Mouse (Mus musculus): ENCODE results near the gene Dpp3.

Gene Dpp3

DNA sequence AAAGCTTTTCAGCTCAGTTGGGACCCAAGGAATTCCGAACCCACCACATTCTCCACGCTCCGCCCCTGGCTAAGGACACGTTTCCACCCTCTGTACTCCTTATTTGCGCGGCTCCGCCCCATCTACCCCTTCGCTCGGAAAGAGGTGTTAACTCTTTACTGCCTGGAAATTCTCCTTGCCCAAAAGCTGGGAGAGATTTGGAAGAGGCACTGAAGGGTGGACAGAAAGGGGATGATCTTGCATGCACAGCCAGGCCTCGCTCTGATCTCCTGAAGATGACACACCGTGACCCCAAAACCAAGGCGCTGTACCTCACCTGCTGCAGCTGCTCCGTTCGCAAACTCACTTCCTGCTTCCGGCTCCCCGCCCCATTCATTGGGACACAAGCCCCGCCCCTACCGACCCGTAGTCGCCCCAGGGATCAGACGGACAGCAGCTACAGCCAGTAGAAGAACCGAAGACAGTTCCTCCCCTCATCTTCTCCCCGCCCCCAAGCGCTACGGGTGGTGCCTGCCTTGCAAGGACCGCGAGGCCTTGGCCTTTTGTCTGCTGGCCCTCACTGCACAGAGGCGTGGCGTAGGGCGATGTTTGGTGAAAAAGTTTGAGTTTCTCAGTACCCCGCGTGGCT, at the start of gene Dpp3:
Gene Dpp3 (minus strand): TSS at position 384 of the 628 bp plus-strand sequence.
- under 1% methylated on average over 32 of the region's 32 CpGs for WGBS

DNA sequence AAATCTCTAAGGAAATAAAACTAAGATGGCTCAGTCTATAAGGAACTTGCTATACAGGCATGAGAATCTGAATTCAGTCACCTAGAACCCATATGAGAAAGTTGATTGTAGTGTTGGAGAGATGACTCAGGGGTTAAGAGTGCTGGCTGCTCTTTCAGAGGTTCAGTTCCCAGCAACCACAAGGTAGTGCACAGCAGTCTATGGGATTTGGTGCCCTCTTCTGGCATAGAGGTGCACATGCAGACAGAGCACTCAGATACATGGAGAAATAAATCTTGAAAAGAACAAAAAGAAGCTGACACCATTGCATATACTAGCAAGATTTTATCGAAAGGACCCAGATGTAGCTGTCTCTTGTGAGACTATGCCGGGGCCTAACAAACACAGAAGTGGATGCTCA, 40.1 kb upstream of the Dpp3 start:
- 91% methylated on average over 2 of the region's 2 CpGs for WGBS

DNA sequence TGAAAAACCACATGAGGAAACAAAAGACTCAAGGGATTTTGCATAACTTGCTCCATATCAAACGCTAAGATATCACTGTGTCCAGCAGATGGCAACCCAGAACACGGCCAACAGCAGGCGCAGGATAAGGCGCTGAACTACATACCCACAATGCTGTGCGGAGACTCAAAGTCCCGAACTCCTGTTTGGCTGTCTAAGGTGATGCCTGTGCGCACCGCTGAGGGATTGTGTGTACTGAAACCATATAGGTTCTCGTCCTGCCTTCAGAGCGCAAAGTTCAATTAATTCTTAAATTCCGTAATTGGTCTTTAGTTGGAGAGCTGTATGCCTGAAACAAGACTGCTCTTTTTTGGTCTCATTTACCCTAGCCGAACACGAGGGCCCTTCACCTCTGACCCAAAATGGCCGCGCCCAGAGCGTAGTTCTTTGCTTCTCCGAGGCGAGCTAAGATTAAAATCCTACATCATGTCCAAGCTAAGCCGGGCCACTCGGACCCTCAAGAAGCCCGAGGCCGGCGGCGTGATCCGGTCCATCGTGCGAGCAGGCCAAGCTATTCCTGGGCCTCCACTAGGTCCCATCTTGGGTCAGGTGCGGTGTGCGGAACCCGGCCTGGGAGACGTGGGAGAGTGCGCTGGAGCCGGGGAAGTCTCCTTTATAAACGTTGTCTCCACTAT, 34.0 kb upstream of the Dpp3 start, which contains the start of gene Mrpl11:
Gene Mrpl11 (plus strand): TSS at position 220 of the 674 bp plus-strand sequence.
- WGBS, result under 1% methylated on average over 34 of the region's 34 CpGs

DNA sequence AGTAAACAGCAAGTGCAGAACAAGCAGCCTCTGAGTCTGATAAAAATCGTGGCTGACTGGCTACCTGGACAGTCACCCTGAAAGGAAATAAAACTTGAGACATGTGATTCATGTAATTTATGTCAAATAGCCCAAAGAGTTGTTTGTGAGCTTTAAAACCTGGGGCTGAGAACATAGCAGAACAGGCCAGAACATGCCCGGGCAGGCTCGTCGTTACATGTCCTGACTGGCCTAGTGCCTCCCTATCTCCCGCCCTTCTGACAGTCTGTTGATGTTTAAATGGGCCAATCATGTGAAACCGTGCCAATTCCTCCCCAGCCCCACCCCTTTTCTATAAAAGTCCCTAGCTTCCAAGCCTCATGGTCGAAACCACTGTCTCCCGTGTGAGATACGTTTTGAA, 20.6 kb upstream of the Dpp3 start:
- 84% methylated on average over 9 of the region's 9 CpGs for WGBS

DNA sequence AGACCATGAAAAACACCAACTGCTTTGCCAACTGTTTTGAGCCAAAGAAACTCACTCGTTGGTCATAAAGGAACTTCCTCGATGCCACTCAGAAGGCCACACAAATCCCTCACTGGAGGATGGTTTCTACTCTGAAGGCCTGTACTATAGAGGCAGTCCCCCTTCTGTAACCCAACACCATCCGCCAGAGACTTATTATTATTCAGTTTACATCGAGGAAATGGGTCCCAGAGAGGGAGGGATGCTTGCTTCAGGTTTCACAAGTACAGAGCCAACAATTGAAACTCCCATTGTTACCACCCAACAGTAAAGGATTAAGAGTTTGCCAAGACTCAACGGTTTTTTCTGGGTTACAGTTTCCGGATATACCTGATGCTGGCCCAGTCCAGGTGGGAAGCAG, 17.5 kb upstream of the Dpp3 start:
- 49% methylated on average over 6 of the region's 6 CpGs for WGBS

DNA sequence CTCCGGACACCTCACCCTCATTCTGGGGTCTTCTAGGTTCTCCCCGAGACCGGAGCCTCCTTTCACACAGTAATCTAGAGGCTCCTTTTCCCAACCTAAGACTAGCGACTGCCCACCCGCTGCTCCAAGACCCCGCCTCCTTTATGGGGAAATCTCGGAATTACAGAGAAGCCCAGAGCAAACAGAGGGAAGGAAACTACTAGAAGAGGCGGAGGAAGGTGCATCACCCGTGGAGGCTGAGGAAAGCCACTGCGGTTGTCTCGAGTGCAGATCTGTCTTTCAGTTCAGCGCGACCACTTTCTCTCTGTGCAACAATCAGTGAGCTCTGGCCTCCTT, 15.1 kb upstream of the Dpp3 start:
- WGBS, result 3% methylated on average over 13 of the region's 13 CpGs

DNA sequence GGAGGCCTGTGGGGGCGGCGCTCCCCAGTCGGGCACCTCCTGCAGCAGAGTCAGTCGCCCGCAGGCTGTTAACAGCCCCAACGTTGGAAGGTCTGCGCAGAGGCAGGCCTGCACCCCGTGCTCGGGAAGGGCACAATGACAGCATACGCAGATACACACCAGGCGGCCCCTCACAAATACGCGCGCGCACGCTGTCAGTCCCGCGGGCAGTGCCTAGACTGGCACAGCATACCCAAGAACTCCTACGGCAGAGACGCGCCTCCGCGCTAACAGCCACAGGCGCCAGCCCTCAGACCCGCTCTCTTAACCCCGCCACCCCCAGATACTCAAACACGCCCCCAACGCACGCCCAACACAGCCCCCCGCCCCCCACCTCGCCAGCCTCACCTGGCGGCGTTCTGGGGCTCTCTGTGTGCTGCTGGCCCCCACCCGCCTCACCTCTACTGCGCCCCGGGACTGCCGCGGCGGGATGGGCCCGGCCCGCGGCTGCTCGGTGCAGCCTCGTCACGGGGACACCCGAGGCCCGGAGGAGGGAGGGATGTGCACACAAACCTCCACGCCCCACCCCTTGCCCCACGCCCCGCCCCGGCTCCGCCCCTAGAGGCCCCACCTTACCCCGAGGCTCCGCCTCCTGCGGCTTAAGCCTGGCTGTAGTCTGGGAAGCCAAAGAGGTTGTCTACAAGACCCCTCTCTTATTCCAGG, 14.6 kb upstream of the Dpp3 start, which contains the start of gene Peli3:
Gene Peli3 (minus strand): TSS at position 577 of the 702 bp plus-strand sequence.
- WGBS, result 2% methylated on average over 44 of the region's 55 CpGs

DNA sequence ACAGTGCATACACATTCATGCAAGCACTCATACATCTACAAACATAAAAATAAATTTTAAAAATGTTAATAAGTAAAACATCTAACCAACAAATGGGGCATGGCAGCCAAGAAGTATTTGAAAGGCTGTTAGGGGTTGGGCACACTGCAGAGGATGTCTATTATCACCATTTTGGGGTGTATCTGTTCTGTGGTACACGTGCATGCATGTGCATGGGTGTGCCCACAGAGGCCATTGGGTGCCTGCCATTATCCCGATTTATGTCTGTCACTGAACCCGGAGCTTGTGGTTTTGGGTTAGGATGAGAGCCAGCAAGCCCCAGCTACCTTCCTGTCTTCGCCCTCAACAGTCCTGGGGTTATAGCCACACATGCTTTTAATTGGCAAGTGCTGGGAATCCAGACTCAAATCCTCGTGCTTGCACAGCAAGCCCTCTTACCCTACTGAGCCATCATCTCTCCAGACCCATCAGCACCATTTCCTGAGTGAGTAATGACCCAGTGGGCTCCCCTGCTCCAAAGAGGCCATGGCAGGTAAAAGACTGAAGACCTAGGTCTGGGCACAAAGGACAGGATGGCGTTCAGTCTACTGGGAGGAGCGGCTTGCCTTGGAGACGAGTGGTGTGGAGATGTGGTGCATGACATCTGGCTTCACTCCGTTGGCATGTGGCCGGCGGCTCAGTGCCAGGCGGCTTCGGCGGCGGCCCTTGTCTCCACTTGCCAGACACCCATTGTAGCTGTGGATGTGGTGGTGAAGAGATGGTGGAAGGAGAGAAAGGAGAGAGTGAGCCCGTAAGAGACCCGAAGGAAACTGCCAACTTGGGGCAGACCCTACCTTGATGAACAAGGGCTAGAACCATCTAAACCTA, 9.6 kb upstream of the Dpp3 start:
- 81% methylated on average over 17 of the region's 17 CpGs for WGBS

DNA sequence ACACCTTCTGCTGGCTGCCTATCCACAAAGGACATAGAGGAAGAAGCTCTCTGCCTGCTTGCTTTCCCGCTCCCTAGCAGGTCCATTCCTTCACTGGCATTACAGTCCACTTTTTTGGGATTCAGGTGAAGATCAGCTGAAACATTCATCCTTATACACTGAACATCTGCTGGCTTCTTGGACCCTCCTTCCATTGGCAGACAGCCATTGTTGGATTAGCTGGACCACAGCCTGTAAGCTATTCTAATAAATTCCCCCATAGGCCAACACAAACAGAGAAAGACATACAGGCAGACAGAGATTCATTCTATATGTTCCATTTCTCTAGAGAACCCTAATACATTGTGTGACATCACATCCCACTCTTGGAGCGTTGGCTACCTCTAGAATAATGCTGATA, 8.8 kb upstream of the Dpp3 start:
- 91% methylated on average over 2 of the region's 2 CpGs for WGBS

DNA sequence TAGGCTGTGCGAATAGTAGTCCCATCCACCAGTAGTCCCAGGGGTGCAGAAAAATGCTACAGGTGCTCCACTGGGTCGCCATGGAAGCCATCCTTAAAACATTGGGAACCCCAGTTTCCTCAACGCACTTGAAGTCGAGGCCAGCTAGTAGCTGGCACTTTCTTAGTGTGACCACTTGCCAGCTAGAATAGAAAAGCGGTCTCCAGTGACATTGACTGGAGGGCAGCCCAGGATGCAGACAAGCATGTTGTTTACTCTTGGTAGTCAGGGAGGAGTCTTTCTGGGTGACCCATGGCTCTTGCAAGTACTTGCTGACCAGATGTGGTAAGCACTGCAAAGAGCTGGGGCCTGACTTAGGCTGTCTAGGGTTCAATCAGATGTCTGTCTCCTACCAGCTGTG, 694 bp upstream of the Dpp3 start:
- 45% methylated on average over 5 of the region's 5 CpGs for WGBS

DNA sequence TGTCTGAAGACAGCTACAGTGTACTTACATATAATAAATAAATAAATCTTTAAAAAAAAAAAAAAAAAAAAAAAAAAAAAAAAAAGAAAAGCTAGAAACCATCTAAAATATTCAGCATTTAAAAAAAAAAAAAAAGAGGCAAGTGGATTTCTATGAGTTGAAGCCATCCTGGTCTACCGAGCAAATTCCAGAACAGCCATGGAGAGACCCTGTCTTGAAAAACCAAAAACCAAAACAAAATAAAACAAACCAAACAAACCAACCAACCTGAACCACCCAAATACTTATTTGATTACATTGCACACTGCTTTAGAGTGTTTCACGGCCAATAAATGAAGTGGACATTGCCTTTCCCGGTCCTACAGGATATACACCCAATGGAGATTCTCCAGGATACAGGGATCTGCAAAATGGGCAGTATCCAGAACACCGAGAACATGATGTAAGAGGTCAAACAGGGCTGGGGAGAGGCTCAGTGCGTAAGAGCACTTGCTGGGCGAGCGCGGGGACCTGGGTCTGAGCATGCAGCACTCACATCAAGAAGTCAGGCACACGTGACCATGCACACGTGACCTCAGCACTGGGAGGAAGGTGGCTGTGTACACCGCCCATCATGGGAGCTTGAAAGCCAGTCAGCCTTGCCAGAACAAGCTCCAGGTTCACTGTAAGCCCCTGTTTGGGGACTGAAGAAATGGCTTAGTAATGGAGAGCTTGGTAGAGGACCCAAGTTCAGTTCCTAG, 2.8 kb downstream of the Dpp3 start:
- WGBS, result 95% methylated on average over 11 of the region's 11 CpGs

DNA sequence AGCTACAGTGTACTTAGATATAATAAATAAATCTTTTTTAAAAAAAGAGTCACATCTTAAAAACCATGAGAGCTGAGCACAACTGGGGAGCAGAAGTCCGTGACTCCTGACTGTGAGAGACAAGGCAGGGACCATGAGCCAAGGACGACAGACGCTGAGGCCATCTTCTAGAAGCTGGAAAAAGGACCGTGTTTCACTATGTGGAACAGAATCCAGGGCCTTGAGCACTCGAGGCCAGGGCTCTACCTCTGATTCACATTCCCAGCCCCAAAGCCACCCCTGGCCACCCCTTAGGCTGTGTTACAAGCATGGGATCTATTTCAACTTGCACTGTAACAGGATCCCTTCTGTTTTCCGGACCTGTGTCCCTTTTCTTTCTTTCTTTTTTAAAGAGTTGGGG, 8.4 kb downstream of the Dpp3 start:
- 85% methylated on average over 6 of the region's 6 CpGs for WGBS

DNA sequence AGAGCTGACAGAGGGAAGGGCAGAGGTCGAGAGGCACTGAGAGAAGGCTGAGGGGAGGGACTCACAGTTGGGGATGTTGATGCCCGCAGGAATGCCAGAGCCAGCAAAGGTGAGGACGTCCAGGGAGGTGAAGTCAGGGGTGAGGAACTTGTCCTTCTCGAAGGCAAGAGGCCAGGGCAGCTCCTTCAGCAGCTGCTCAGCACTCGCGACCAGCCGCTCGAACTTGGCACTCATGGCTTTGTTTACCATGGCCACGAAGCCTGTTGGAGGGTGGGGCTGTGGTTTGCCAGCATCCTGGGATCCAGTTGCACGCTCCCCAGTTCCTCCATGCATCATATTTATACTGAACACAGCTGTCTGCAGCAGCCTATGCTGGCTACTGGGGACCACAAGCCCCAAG, 11.3 kb downstream of the Dpp3 start:
- 82% methylated on average over 10 of the region's 10 CpGs for WGBS

DNA sequence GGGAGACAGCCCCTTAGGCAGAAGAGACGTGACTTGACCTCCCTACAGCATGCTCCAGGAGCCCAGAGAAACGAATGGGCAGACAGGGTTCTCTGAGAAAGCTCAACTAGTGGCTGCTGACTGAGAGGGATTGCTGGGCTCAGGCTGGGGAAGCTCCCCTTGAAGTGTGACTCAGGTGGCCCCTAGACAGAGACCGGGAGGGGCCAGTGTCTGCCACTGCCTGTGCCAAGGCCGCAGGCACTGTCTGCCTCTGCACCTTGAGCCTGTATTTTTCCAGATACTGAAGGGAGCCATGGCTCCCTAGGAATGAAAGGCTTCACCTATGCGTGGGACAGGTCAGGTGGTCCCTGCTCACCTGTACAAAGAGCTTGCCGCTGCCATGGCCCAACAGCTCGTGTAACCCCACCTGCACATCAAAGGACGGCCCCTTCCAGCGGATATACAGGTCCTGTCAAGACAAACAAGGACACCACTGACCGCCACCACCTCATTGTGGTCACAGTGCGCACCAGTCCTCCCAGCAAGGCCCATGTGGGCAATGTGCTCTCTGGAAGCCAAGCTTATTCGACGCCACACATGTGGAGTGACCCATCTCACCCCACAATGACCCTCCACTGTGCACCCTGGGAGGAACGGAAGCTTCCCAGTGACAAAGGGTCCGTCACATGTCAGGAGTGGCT, 12.0 kb downstream of the Dpp3 start:
- WGBS, result 95% methylated on average over 15 of the region's 15 CpGs

DNA sequence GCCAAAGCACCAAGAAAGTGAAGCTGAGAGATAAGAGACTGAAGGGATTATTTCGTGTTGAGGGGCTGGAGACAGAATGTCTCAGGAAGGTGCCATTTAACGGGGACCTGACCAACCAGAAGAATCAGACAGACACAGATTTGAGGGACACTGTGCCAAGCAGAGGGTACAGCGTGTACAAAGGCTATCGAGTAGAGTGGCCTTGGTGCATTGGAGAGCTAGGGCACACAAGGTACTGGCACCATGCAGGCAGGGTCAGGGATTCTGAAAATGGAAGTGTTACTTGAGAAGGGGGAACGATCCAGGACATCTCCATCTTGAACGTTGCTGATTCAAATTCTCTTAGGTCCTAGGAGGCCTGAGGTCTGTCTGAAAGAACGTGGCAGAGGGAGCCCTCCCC, 18.7 kb downstream of the Dpp3 start:
- WGBS, result 92% methylated on average over 7 of the region's 7 CpGs

DNA sequence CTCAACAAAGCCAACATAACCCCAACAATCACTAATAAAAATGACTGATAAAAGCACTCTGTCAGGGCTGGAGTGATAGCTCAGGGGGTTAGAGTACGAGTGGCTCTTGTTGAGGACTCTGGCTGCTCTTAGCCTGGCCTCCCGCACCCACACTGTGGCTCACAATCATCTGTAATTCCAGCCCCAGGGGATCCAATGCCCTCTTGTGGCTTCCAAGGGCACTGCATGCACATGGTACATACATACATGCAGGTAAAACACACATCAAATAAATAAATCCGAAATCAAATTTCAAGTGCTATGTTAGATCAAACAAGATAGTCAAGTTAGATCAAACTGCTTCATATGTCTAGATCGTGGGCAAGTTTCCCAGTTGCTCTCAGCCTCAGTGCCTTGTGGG, 20.0 kb downstream of the Dpp3 start:
- WGBS, result 80% methylated on average over 4 of the region's 4 CpGs

DNA sequence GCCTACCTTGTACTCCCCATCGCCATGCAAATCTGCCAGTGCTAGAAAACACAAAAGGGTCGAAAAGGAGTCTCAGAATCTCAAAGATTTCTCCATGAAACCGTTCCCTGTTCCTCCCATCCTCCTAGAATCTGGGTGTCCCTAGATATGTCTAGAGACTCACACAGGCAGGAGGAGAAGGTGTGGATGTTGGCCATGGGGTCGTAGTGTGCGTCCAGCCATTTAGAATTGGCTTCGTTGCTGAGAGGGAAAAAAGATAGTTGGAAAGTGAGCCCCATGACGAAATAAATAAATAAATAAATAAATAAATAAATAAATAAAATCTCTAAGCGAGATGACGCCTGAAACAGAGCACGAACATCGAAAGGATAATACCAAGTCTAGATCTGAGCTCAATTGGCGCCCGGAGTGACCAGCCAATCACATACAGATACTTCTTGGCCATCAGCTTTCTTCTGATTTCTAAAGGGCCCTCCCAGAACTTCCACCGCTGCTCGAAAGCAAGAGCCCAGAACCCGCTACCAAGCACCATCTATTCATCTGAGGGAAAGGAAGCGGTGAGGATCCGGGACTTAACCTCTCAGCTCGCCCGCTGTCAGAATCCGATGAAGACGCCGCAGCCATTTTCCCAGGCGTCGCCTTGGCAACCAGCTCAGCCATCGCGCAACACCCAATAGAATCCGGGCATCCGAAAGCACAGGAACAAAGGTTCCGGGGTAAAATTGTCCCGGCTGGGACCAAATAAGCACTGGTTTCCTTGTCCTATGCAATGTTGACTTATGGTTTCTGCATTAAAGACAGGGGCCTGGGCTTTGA, 21.9 kb downstream of the Dpp3 start, which contains the start of gene Bbs1:
Gene Bbs1 (minus strand): TSS at position 650 of the 816 bp plus-strand sequence.
- 4% methylated on average over 31 of the region's 31 CpGs for WGBS

DNA sequence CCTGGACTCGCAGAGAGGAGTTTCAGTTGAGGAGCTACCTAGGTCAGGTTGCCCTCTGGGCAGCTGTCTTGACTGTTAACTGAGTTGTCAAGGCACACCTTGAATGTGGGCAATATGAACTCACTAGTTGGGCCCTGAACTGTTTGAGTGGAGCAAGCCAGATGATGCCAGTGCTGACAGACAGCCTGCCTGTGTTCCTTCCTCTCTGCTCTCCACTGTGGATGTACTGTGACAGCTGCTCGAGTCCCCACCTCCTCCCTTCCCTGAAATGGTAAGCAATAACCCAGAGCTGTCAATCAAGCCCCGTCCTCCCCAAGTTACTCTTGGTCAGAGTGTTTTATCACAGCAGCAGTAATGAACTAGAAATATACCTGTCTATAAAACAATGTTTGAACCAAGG, 28.2 kb downstream of the Dpp3 start:
- 76% methylated on average over 3 of the region's 3 CpGs for WGBS

DNA sequence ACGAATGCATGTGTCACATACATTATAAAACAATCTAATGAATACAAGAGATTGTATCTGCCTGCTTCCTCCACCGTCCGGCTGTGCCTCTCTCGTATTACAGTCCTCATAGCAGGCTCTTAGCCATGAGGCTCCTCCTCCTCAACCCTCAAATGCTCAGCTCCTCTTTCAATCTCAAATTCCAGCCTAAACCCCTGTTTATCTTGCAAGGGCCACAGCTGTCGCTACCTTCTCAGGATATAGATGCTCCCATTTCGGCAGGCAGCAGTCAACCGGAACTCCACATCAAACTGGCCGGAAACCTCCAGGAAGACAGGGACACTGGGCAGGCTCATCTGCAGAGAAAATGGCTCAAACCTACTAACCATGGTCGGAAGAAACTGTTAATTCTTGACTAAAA, 29.1 kb downstream of the Dpp3 start:
- WGBS, result 87% methylated on average over 9 of the region's 9 CpGs

Data from cerebral cortex, adult 2 months (tissue).